Mouse (Mus musculus): ENCODE results near the gene Rab9. TPM values are rescaled to one million over a fixed set of nuclear protein-coding genes. Genes with fewer than 3 reads are reported as not detected.
"Not testable (repeated sequence)": the region's sequence is repeated elsewhere in the genome, so short reads cannot be mapped to it uniquely, and the experiment has no call there.

Rab9 gene
- polyA plus RNA-seq, 1 experiment from 2014 or later: 74.2 TPM

GRCm38 (mm10) chrX:166515923-166516322 lies 36.3 kb upstream of the Rab9 start:
- H3K4me1 ChIP-seq (ENCODE audit: insufficient read depth, low read depth, low read length): no peaks in the 10 kb centered on the region
- H3K36me3 ChIP-seq (ENCODE audit: insufficient read depth, low read length): no peaks in the 10 kb centered on the region
- WGBS: 77% methylated on average over 3 of the region's 3 CpGs
- H3K4me3 ChIP-seq (ENCODE audit: low read depth, low read length): no peak overlapping the region
- no peak overlapping the region for H3K9ac ChIP-seq (replicated peaks; ENCODE audit: low read depth)
- TF ChIP-seq EP300 (IDR thresholded peaks at IDR 0.05) (no peak), CTCF (IDR thresholded peaks at IDR 0.05) (no peak)
- DNase-seq (ENCODE audit: low spot score) (no peak), ATAC-seq (no peak)
- no peaks in the 10 kb centered on the region for H3K27me3 ChIP-seq (replicated peaks; ENCODE audit: insufficient read depth, low read length)
- no peaks in the 10 kb centered on the region for H3K9me3 ChIP-seq (ENCODE audit: low read length)
- H3K27ac ChIP-seq (ENCODE audit: low read length): no peak overlapping the region
- H3K4me2 ChIP-seq (replicated peaks; ENCODE audit: low read depth, low read length): no peak overlapping the region

- H3K4me3 ChIP-seq (ENCODE audit: low read depth, low read length); ATAC-seq; DNase-seq (ENCODE audit: low spot score); H3K27ac ChIP-seq (ENCODE audit: low read length); H3K9me3 ChIP-seq (ENCODE audit: low read length); H3K36me3 ChIP-seq (ENCODE audit: insufficient read depth, low read length); H3K9ac ChIP-seq (replicated peaks; ENCODE audit: low read depth); H3K4me1 ChIP-seq (ENCODE audit: insufficient read depth, low read depth, low read length); H3K4me2 ChIP-seq (replicated peaks; ENCODE audit: low read depth, low read length); H3K27me3 ChIP-seq (replicated peaks; ENCODE audit: insufficient read depth, low read length): not testable (repeated sequence)
- WGBS: 12% methylated on average over 12 of the region's 12 CpGs
These were observed 34.4 kb upstream of the Rab9 start for GRCm38 (mm10) chrX:166514035-166514434.

- Histone ChIP-seq H3K4me1 (ENCODE audit: insufficient read depth, low read depth, low read length) (no peaks in the 10 kb centered on the region), H3K9ac (replicated peaks; ENCODE audit: low read depth) (no peak overlapping the region), H3K27me3 (replicated peaks; ENCODE audit: insufficient read depth, low read length) (no peaks in the 10 kb centered on the region), H3K27ac (ENCODE audit: low read length) (no peak overlapping the region), H3K4me3 (ENCODE audit: low read depth, low read length) (no peak overlapping the region), H3K4me2 (replicated peaks; ENCODE audit: low read depth, low read length) (no peak overlapping the region), H3K36me3 (ENCODE audit: insufficient read depth, low read length) (no peaks in the 10 kb centered on the region), H3K9me3 (ENCODE audit: low read length) (no peaks in the 10 kb centered on the region)
- WGBS: 95% methylated on average over 4 of the region's 4 CpGs
- no peak for TF ChIP-seq EP300 (IDR thresholded peaks at IDR 0.05)
- ATAC-seq (no peak), DNase-seq (ENCODE audit: low spot score) (no peak)
These were observed 32.4 kb upstream of the Rab9 start for GRCm38 (mm10) chrX:166512071-166512470.

- H3K27ac ChIP-seq (ENCODE audit: low read length): no peak overlapping the region
These were observed 31.4 kb upstream of the Rab9 start for GRCm38 (mm10) chrX:166511107-166511506.

GRCm38 (mm10) chrX:166509761-166510738 lies 30.4 kb upstream of the Rab9 start:
- 10% methylated on average over 58 of the region's 65 CpGs for WGBS
- TF ChIP-seq CTCF (IDR thresholded peaks at IDR 0.05) (peak; percentile 43), EP300 (IDR thresholded peaks at IDR 0.05) (no peak)
- Histone ChIP-seq H3K4me3 (ENCODE audit: low read depth, low read length) (peak overlapping the region; percentile 53), H3K27me3 (replicated peaks; ENCODE audit: insufficient read depth, low read length) (no peaks in the 10 kb centered on the region), H3K9me3 (ENCODE audit: low read length) (no peaks in the 10 kb centered on the region), H3K4me2 (replicated peaks; ENCODE audit: low read depth, low read length) (peak overlapping the region; percentile 49), H3K27ac (ENCODE audit: low read length) (peak overlapping the region; percentile 96), H3K9ac (replicated peaks; ENCODE audit: low read depth) (peak overlapping the region; percentile 66), H3K4me1 (ENCODE audit: insufficient read depth, low read depth, low read length) (no peaks in the 10 kb centered on the region), H3K36me3 (ENCODE audit: insufficient read depth, low read length) (no peaks in the 10 kb centered on the region)
- ATAC-seq (peak; percentile 98), DNase-seq (ENCODE audit: low spot score) (peak; percentile 97)

More at GRCm38 (mm10) chrX:166511107-166511506, 31.4 kb upstream of the Rab9 start:
- Histone ChIP-seq H3K9me3 (ENCODE audit: low read length) (no peaks in the 10 kb centered on the region), H3K4me1 (ENCODE audit: insufficient read depth, low read depth, low read length) (no peaks in the 10 kb centered on the region), H3K4me2 (replicated peaks; ENCODE audit: low read depth, low read length) (no peak overlapping the region), H3K27me3 (replicated peaks; ENCODE audit: insufficient read depth, low read length) (no peaks in the 10 kb centered on the region), H3K36me3 (ENCODE audit: insufficient read depth, low read length) (no peaks in the 10 kb centered on the region), H3K4me3 (ENCODE audit: low read depth, low read length) (no peak overlapping the region), H3K9ac (replicated peaks; ENCODE audit: low read depth) (no peak overlapping the region)
- ATAC-seq (no peak), DNase-seq (ENCODE audit: low spot score) (no peak)
- TF ChIP-seq EP300 (IDR thresholded peaks at IDR 0.05) (no peak), CTCF (IDR thresholded peaks at IDR 0.05) (no peak)

GRCm38 (mm10) chrX:166504421-166504820 lies 24.8 kb upstream of the Rab9 start:
- Histone ChIP-seq H3K36me3 (ENCODE audit: insufficient read depth, low read length) (no peaks in the 10 kb centered on the region), H3K4me1 (ENCODE audit: insufficient read depth, low read depth, low read length) (no peaks in the 10 kb centered on the region), H3K4me2 (replicated peaks; ENCODE audit: low read depth, low read length) (no peak overlapping the region), H3K4me3 (ENCODE audit: low read depth, low read length) (no peak overlapping the region), H3K9ac (replicated peaks; ENCODE audit: low read depth) (no peak overlapping the region), H3K27me3 (replicated peaks; ENCODE audit: insufficient read depth, low read length) (no peaks in the 10 kb centered on the region), H3K27ac (ENCODE audit: low read length) (no peak overlapping the region), H3K9me3 (ENCODE audit: low read length) (no peaks in the 10 kb centered on the region)
- TF ChIP-seq EP300 (IDR thresholded peaks at IDR 0.05): no peak
- WGBS: 45% methylated on average over 1 of the region's 2 CpGs
- ATAC-seq (no peak), DNase-seq (ENCODE audit: low spot score) (no peak)
